Mouse (Mus musculus) neural tube, embryonic 15.5 days (tissue): Measurements from ENCODE around the gene Sox10. TPM values are rescaled to one million over a fixed set of nuclear protein-coding genes. Genes with fewer than 3 reads are reported as not detected.

Experiments
- ATAC-seq: fragments of 200-750 bp; cut with Nextera tagmentation; 2 replicates; pipeline ENCODE4 v1.8.0; 2017; ENCODE audit warnings: mild to moderate bottlenecking, moderate TSS enrichment, moderate library complexity; ENCODE audit not compliant: low FRiP score
- H3K27ac ChIP-seq: fragments of 300-500 bp; sonication (generic); replicated peaks from 2 replicates; pipeline ENCODE4 v1.5.1; 2015; ENCODE audit warnings: mild to moderate bottlenecking, inconsistent platforms
- H3K27me3 ChIP-seq: fragments of 300-500 bp; sonication (generic); replicated peaks from 2 replicates; pipeline ENCODE4 v1.6.1; 2015; ENCODE audit warnings: inconsistent platforms
- H3K36me3 ChIP-seq: fragments of 300-500 bp; sonication (generic); 2 replicates; pipeline ENCODE4 v1.6.1; 2015; ENCODE audit warnings: inconsistent platforms
- H3K4me1 ChIP-seq: fragments of 300-500 bp; sonication (generic); 2 replicates; pipeline ENCODE4 v1.6.1; 2015; ENCODE audit warnings: inconsistent platforms
- H3K4me2 ChIP-seq: fragments of 300-500 bp; sonication (generic); 2 replicates; pipeline ENCODE4 v1.6.1; 2015; ENCODE audit warnings: inconsistent platforms, mild to moderate bottlenecking, moderate library complexity
- H3K4me3 ChIP-seq: fragments of 300-500 bp; sonication (generic); replicated peaks from 2 replicates; pipeline ENCODE4 v1.5.1; 2015; ENCODE audit warnings: mild to moderate bottlenecking, inconsistent platforms
- H3K9ac ChIP-seq: fragments of 300-500 bp; sonication (generic); replicated peaks from 2 replicates; pipeline ENCODE4 v1.6.1; 2015; ENCODE audit warnings: mild to moderate bottlenecking, inconsistent platforms
- H3K9me3 ChIP-seq: fragments of 300-500 bp; sonication (generic); replicated peaks from 2 replicates; pipeline ENCODE4 v1.6.1; 2016; ENCODE audit warnings: inconsistent platforms
- WGBS: fragments of 180-500 bp; shearing (Covaris S2); methylation state at CpG from one replicate; pipeline ENCODE4 v1.1.7; 2015; ENCODE audit warnings: mixed read lengths; 5-methylcytosine and 5-hydroxymethylcytosine counted together
- polyA plus RNA-seq: library from polyadenylated mRNA; unstranded; fragments of >200 nt; fragmentation: Nextera tagmentation; extraction: Ambion mirVana; gene quantifications from 2 replicates; pipeline ENCODE4 v1.2.1, GENCODE M21; 2015

Sox10 gene
- polyA plus RNA-seq, 1 experiment from 2014 or later, result 11.6 TPM

- no peak for ATAC-seq
- H3K9me3 ChIP-seq, result no peaks in the 10 kb centered on the region
- 86% methylated on average over 9 of the region's 9 CpGs for WGBS
- H3K4me3 ChIP-seq, result no peak overlapping the region
- H3K27ac ChIP-seq, result no peak overlapping the region
- H3K4me1 ChIP-seq, result no peaks in the 10 kb centered on the region; the same call in 1 of the 2 replicates
- H3K27me3 ChIP-seq, result no peaks in the 10 kb centered on the region
- no peak overlapping the region for H3K4me2 ChIP-seq
- peaks cover 83% of the 10 kb centered on the region for H3K36me3 ChIP-seq
- no peak overlapping the region for H3K9ac ChIP-seq
These were observed 45.5 kb downstream of the Sox10 start for GRCm38 (mm10) chr15:79119491-79119890.

GRCm38 (mm10) chr15:79115276-79115675 lies 49.8 kb downstream of the Sox10 start:
- 50% methylated on average over 5 of the region's 5 CpGs for WGBS
- Histone ChIP-seq H3K27me3 (no peaks in the 10 kb centered on the region), H3K4me1 (peaks cover 17% of the 10 kb centered on the region), H3K9ac (no peak overlapping the region), H3K36me3 (peaks cover 44% of the 10 kb centered on the region), H3K4me2 (no peak overlapping the region), H3K9me3 (no peaks in the 10 kb centered on the region), H3K27ac (no peak overlapping the region), H3K4me3 (no peak overlapping the region)
- ATAC-seq, result no peak

- H3K27me3 ChIP-seq, result no peaks in the 10 kb centered on the region
- WGBS, result 50% methylated on average over 4 of the region's 4 CpGs
- H3K4me3 ChIP-seq, result 0 out of 2 replicates have a peak overlapping the region, but pooled peaks have one; percentile 94
- H3K27ac ChIP-seq, result no peak overlapping the region
- H3K9me3 ChIP-seq, result no peaks in the 10 kb centered on the region
- H3K4me1 ChIP-seq, result peaks cover 31% of the 10 kb centered on the region
- ATAC-seq, result no peak
- peak overlapping the region; percentile 93; the same call in 1 of the 2 replicates for H3K4me2 ChIP-seq
- H3K36me3 ChIP-seq, result peaks cover 21% of the 10 kb centered on the region
- no peak overlapping the region for H3K9ac ChIP-seq
These were observed 53.3 kb downstream of the Sox10 start for GRCm38 (mm10) chr15:79111774-79112173.

DNA sequence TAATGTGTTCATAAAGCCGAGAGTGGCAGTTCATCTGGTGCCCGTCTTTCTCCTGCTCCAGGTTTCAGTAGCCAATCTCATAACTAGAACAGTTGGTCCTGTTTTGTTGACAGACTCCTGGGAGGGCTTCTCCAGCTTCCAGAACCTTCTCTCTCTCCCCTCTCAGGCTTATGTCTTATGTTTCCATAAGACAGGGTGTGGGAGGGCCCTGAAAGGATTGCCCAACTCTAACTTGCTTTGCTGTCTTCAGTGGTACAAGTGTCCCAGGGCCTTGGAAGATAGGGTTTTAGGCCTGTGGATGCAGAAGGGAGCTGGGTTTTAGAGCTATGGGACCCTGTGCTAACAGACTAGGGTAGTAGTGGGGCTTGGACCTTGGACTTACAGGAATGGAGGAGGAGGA lies 54.5 kb downstream of the Sox10 start:
- H3K27me3 ChIP-seq, result no peaks in the 10 kb centered on the region
- peak overlapping the region; percentile 93 for H3K9ac ChIP-seq
- peaks cover 13% of the 10 kb centered on the region for H3K36me3 ChIP-seq
- H3K4me3 ChIP-seq, result peak overlapping the region; percentile 94
- 57% methylated on average over 2 of the region's 2 CpGs for WGBS
- H3K4me2 ChIP-seq, result peak overlapping the region; percentile 93
- 0 out of 2 replicates have a peak overlapping the region, but pooled peaks have one; percentile 84 for H3K27ac ChIP-seq
- no peak for ATAC-seq
- no peaks in the 10 kb centered on the region for H3K9me3 ChIP-seq
- peaks cover 31% of the 10 kb centered on the region for H3K4me1 ChIP-seq

GRCm38 (mm10) chr15:79110031-79110430 lies 55.0 kb downstream of the Sox10 start:
- peak overlapping the region; percentile 84; the same call in 1 of the 2 replicates for H3K27ac ChIP-seq
- peak overlapping the region; percentile 93 for H3K9ac ChIP-seq
- no peaks in the 10 kb centered on the region for H3K27me3 ChIP-seq
- H3K36me3 ChIP-seq, result peaks cover 8% of the 10 kb centered on the region
- H3K4me3 ChIP-seq, result peak overlapping the region; percentile 94
- peaks cover 31% of the 10 kb centered on the region for H3K4me1 ChIP-seq
- H3K4me2 ChIP-seq, result peak overlapping the region; percentile 93
- WGBS, result 12% methylated on average over 9 of the region's 9 CpGs
- H3K9me3 ChIP-seq, result no peaks in the 10 kb centered on the region
- ATAC-seq, result no peak

DNA sequence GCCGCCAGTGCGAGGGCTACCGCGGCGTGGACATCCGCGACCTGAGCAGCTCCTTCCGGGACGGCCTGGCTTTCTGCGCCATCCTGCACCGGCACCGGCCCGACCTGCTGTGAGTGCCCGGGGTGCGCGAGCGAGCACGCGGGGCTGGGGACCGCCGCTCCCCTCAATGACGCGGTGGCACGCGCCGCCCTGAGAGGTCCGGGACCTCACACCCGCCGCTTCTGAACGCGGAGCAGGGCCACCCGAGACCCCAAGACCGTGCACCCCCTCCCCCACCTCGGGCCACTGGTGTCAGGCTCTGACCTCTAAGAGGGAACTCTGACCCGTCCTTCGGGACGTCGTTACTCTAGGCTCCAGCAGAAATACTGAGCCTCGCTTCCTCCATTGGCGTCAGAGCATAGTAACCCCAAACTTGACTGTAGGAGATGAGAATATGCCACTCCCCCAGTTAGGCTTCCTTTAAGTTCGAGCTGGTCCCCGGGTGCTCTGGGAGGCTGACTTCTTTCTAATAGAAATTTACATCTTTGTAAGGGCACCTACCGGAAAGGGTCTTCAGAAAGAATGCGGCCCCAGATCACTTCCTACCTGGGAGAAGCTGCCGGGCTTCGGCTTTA lies 55.6 kb downstream of the Sox10 start:
- Histone ChIP-seq H3K9ac (peak overlapping the region; percentile 93), H3K4me2 (peak overlapping the region; percentile 93), H3K4me3 (peak overlapping the region; percentile 94), H3K27me3 (no peaks in the 10 kb centered on the region), H3K27ac (peak overlapping the region; percentile 84), H3K36me3 (peaks cover 3% of the 10 kb centered on the region; the same call in 1 of the 2 replicates), H3K4me1 (peaks cover 31% of the 10 kb centered on the region), H3K9me3 (no peaks in the 10 kb centered on the region)
- peak; percentile 63 for ATAC-seq
- under 1% methylated on average over 46 of the region's 46 CpGs for WGBS

DNA sequence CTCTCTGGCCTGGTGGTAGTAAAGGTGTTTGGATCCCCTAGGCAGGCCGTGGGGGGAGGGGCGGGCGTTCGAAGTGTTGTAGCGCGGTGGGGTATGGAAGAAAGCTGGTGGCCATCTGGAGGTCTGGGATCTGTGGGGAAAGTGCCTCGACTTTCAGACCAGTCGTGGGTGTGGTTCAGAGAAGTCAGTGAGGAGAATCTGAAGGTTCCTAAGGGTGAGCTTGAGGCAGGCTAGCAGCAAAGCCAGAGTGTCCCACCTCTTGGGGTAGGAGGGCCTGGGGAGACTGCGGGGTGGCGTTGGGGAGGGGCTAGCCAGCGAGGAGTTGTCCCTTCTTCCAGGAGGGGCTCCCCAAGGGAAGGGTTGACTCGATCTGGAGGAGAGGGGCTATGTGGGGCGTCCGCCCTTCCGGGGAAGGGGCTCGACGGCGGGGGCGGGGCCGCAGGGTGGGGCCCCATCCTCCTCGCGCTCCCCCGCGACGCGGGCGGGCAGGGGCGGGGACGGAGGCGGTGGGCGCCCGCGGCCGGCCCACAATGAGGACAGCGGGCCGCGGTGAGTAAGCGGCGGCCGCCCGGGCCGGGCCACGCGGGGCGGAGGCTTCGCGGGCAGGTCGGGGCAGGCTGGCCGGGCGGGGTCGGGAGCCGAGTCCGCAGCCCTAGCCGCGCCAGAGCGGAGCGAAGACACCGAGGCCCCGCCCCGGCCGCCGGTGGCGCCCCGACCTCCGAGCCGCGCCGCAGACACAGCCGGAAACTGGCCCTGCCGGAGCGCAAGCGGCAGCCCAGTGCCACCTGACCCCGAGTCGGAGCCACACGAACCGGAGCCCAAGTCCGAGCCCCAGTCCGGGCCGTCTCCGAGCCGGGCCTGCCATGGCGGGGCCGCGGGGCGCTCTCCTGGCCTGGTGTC lies 56.4 kb downstream of the Sox10 start, which contains the start of gene Micall1:
Gene Micall1, plus strand, starts transcription at position 478 of the 900 bp plus-strand sequence.
- no peaks in the 10 kb centered on the region for H3K9me3 ChIP-seq
- peak within 1 kb of the TSS; percentile 93 for H3K9ac ChIP-seq
- H3K4me3 ChIP-seq, result peak within 1 kb of the TSS; percentile 94
- peaks cover 31% of the 10 kb centered on the region for H3K4me1 ChIP-seq
- H3K4me2 ChIP-seq, result peak within 1 kb of the TSS; percentile 93
- peak within 1 kb of the TSS; percentile 84 for H3K27ac ChIP-seq
- peak; percentile 75 for ATAC-seq
- no peaks in the 10 kb centered on the region for H3K27me3 ChIP-seq
- 0 out of 2 replicates have a peak, but pooled peaks cover 3% of the 10 kb centered on the region for H3K36me3 ChIP-seq
- whole genome bisulfite sequencing, result under 1% methylated on average over 47 of the region's 85 CpGs

DNA sequence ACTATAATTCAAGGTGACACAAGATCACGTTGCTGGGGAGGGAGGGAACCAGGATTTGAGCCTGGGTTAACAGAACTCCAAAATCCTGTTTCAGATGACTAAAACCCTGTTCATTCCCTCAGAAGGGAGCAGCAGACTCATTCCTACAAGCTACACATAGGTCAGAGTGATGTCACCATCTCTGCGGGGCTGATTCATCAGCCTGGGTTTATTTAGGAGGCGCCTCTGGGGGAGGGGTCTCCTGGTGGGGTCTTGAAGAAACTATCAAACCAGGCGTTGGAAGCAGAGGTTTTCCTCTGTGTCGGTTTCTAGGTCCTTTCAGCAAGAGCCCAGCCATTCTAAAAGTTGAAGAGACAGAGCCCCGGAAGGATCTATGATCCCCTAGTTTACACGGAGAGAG lies 57.1 kb downstream of the Sox10 start:
- Histone ChIP-seq H3K27ac (peak overlapping the region; percentile 84), H3K4me2 (peak overlapping the region; percentile 93), H3K4me3 (peak overlapping the region; percentile 94), H3K9ac (no peak overlapping the region), H3K36me3 (0 out of 2 replicates have a peak, but pooled peaks cover 2% of the 10 kb centered on the region), H3K9me3 (no peaks in the 10 kb centered on the region), H3K4me1 (peaks cover 31% of the 10 kb centered on the region), H3K27me3 (no peaks in the 10 kb centered on the region)
- WGBS, result 22% methylated on average over 7 of the region's 7 CpGs
- ATAC-seq, result no peak

GRCm38 (mm10) chr15:79105804-79106203 lies 59.2 kb downstream of the Sox10 start:
- ATAC-seq, result no peak
- no peak overlapping the region for H3K27ac ChIP-seq
- H3K9me3 ChIP-seq, result no peaks in the 10 kb centered on the region
- no peak overlapping the region for H3K4me3 ChIP-seq
- H3K9ac ChIP-seq, result no peak overlapping the region
- WGBS, result 69% methylated on average over 2 of the region's 2 CpGs
- no peak overlapping the region for H3K4me2 ChIP-seq
- H3K36me3 ChIP-seq, result no peaks in the 10 kb centered on the region
- peaks cover 19% of the 10 kb centered on the region for H3K4me1 ChIP-seq
- H3K27me3 ChIP-seq, result no peaks in the 10 kb centered on the region
